Mouse (Mus musculus) thymus, postnatal 4 days (tissue): ENCODE measurements around the gene Trit1.
"Not testable (repeated sequence)": the region's sequence is repeated elsewhere in the genome, so short reads cannot be mapped to it uniquely, and the experiment has no call there.

ENCODE experiments used
- DNase-seq: peaks from one replicate; pipeline ENCODE4 v3.0.0; 2021

The Trit1 gene

DNA sequence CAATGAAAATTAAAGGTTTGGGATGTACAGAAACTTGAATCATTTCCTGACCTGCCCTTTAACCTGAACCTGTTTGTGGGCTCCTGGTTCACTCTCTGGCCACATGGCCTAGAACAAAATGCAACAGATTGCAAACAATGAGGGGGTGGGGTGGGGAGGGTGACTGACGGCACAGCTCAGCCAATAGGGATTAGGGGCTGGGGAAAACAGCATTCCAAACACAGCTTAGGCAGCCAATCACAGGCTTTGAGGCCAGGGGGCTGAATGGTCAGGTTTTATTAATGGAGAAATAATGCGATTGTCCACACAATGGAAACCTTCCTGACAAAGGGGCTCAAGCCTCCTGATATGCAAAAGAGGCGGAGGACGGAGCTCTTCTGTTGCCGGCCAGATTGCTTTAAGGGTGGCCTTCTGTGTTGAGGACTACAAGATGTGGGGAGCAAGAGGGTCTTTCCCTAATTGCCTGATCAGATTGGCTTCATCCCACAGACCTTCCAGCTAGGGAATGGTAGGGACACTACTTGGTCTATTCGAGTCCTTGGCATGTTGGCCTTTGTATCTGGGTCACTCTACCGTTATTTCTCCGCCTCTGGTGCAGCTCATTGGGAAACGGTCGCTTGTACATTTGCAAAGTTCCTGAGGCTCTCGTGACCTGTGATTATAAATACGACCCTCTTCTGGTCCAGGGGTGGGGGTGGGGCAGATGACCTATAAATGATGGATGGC is 17.7 kb upstream of the Trit1 start:
- no peak for DNase-seq

- DNase-seq = no peak
Observed at GRCm38 (mm10) chr4:122999263-122999691, 17.1 kb upstream of the Trit1 start.

- DNase-seq = no peak
Observed at GRCm38 (mm10) chr4:123000130-123000529, 16.3 kb upstream of the Trit1 start.

DNA sequence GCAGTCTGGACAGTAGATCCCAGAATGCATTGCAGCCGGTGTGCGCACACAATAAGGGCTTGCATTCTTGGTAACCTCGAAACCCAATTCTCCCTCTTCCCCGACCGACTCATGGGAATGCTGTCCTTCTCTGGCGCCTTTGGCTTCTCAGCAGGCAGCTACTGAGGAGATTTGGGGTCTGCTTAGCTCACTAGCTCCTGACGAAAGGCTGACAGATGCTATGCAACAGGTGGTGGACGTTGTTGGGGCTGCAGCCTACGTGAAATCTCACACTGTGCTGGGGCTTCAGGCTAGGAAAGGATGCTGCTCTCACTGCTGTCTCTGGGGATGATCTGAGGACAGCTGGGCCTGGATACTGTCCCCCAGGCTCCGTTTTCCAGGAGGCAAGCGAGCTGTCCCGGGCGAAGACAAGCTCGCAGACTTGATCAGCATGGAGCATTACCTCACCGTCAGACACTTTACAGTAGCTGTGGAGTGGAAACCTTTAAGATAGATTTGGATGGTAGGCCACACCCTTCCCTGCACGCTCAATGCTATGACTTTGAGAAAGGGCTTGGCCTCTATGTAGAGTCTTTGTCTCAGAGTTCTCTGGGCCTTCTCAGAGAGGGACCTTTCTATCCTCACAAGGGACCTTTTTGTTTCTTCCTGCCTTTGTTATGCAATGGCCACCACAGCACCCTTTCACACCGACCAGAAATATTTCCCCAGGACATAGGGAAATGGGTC is 15.6 kb upstream of the Trit1 start:
- no peak for DNase-seq

GRCm38 (mm10) chr4:123005054-123005966 is 11.1 kb upstream of the Trit1 start:
- no peak for DNase-seq

GRCm38 (mm10) chr4:123012501-123012900 is 3.9 kb upstream of the Trit1 start:
- not testable (repeated sequence) for DNase-seq

DNA sequence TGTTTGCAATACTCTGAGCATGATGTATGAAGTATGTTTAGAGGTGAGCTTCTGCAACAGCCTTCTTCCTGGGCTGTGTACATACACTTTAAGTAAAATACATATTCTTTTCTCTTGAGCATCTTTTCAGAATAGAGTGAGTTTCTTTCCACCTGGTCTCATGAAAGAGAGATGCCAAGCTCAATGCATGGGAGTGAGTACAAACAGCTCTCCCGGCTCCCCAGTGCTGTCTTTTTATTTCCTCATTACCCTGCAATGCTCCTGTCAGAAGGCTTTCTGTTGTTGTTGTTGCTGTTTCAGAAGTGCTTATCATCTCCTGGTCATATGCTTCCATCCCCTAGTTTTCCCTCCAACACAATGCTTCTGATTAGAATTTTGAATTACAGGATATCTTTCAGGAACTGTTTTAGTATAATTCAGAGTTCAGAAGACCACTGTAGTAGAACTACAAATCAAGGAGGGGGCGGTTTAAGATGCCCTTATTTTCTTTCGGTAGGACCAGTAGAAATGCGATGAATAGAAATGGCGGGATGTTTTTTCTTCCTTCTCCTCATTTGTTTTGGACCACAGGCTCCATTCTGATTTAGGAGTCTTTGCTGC is 3.0 kb upstream of the Trit1 start:
- no peak for DNase-seq

- DNase-seq = no peak
Observed at GRCm38 (mm10) chr4:123013949-123014406, 2.4 kb upstream of the Trit1 start.

GRCm38 (mm10) chr4:123014501-123015282 is 1.7 kb upstream of the Trit1 start:
- no peak for DNase-seq

DNA sequence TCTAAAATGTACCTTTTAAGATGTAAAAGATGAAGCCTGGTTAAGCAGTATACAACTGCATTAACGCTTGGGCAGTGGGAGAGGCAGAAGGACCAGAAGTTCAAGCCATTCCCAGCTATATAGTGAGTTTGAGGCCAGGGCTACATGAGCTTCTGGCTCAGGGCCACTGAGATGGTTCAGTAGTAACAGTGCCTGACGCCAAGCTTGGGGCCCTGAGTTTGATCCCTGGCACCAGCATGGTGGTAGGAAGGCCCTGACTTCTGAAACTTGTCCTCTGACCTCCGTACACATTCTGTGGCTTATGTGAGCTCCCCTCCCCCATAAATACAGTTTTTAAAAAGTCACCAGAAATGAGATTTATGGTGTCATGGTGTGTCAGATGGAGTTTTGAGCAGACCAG is 5.2 kb downstream of the Trit1 start:
- DNase-seq = no peak

DNA sequence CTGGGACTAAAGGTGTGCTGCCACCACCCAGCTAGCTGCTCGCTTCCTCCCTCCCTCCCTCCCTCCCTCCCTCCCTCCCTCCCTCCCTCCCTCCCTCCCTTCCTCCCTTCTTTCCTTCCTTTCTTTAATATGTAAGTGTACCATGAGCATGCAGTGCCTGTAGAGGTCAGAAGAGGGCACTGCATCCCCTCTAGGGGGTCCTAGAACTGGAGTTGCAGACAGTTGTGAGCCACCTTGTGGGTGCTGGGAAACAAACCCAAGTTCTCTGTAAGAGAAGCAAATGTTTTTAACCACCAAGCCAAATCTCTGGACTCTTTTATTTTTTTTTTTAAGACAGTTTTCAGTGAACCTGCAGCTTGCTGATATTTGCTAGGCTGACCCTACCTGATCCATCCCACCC is 6.5 kb downstream of the Trit1 start:
- no peak for DNase-seq

DNA sequence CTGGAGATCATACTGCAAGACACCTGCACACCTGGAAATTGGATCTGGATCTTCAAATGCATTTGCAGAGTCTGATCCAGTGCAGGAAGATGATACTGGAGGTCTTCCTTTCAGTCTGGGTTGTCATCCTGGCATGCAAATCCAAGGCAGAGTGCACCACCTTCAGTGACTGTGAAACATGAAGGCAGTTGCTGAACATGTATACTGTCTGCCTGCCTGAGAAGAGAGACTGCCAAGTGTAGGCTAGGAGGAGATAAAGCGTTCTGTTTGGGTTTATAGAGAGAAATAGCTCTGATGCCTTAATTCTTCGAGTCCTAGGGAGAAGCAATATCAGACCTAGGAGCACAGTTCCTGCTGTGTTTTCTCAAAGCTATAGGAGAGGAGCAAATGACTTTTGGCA is 9.0 kb downstream of the Trit1 start:
- DNase-seq = no peak

- peak; percentile 16 for DNase-seq
Observed at GRCm38 (mm10) chr4:123026161-123026560, 9.8 kb downstream of the Trit1 start.

DNA sequence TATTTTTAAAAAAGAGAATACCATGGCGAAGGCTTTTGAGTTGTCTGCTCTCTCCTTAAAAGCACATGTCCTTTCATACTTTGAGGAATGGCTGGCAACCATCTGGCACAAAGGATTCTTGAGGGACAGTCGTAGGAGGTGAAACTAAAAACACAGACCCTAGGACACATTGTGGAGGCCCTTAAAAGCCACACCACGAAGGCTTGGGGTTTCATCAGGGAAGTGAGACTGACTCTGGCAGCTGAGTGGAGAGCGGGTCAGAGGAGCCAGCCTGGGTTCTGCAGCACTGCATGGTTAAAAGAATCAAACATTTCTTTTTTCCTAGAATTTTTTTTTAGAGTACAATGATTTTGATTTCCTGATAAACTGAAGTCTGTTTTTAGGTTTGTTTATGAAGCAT is 10.2 kb downstream of the Trit1 start:
- DNase-seq = no peak

- no peak for DNase-seq
Observed at GRCm38 (mm10) chr4:123034841-123035240, 18.4 kb downstream of the Trit1 start.

- no peak for DNase-seq
Observed at GRCm38 (mm10) chr4:123035636-123036035, 19.2 kb downstream of the Trit1 start.

- DNase-seq = no peak
Observed at GRCm38 (mm10) chr4:123036710-123037109, 20.3 kb downstream of the Trit1 start.

DNA sequence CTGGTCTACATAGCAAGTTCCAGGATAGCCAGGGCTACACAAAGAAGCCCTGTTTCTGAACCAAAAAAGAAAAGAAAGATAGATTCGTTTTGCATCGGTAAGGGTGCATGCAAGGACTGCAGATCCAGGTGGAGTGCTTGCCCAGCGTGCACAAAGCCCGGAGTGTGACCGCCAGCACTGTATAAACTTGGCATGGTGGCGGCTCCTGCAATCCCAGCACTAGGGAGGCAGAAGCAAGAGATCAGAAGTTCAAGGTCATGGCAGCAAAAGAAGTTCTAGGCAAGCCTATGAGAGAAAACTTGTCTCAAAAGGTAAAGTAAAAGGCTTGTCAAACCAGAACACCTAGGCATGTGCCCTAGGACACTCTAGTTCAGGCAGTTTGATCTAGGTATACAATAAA is 24.7 kb downstream of the Trit1 start:
- DNase-seq = no peak

- DNase-seq = no peak
Observed at GRCm38 (mm10) chr4:123043858-123044257, 27.5 kb downstream of the Trit1 start.

- no peak for DNase-seq
Observed at GRCm38 (mm10) chr4:123044842-123045241, 28.4 kb downstream of the Trit1 start.

GRCm38 (mm10) chr4:123046300-123046699 is 29.9 kb downstream of the Trit1 start:
- no peak for DNase-seq

GRCm38 (mm10) chr4:123050681-123051211 is 34.3 kb downstream of the Trit1 start:
- peak; percentile 14 for DNase-seq
